Mouse (Mus musculus) midbrain, embryonic 11.5 days (tissue): Measurements from ENCODE around the gene Itpripl1. TPM values are rescaled to one million over a fixed set of nuclear protein-coding genes. Genes with fewer than 3 reads are reported as not detected.
A peak's percentile ranks its signal among the peaks of the same experiment; 100 is the strongest.
"Not testable (repeated sequence)": the region's sequence is repeated elsewhere in the genome, so short reads cannot be mapped to it uniquely, and the experiment has no call there.

Source experiments
- ATAC-seq: fragments of 200-750 bp; cut with Nextera tagmentation; 2 replicates; pipeline ENCODE4 v1.8.0; 2017; ENCODE audit warnings: moderate TSS enrichment, moderate library complexity; ENCODE audit not compliant: low FRiP score
- DNase-seq: peaks from one replicate; pipeline ENCODE4 v3.0.0; 2015; ENCODE audit warnings: low spot score; ENCODE audit errors: missing footprints
- H3K27ac ChIP-seq: fragments of 300-500 bp; sonication (generic); 2 replicates; pipeline ENCODE4 v1.5.1; 2014; ENCODE audit warnings: low read depth, low read length
- H3K27me3 ChIP-seq: fragments of 300-500 bp; sonication (generic); 2 replicates; pipeline ENCODE4 v1.6.1; 2014; ENCODE audit warnings: mild to moderate bottlenecking, low read length, moderate library complexity, mixed read lengths; ENCODE audit not compliant: control insufficient read depth, insufficient read depth
- H3K36me3 ChIP-seq: fragments of 300-500 bp; sonication (generic); 2 replicates; pipeline ENCODE4 v1.6.1; 2014; ENCODE audit warnings: mild to moderate bottlenecking, low read length, moderate library complexity, mixed read lengths; ENCODE audit not compliant: control insufficient read depth, insufficient read depth
- H3K4me1 ChIP-seq: fragments of 300-500 bp; sonication (generic); 2 replicates; pipeline ENCODE4 v1.6.1; 2014; ENCODE audit warnings: low read length; ENCODE audit not compliant: control insufficient read depth, insufficient read depth
- H3K4me2 ChIP-seq: fragments of 300-500 bp; sonication (generic); 2 replicates; pipeline ENCODE4 v1.6.1; 2014; ENCODE audit warnings: mild to moderate bottlenecking, moderate library complexity
- H3K4me3 ChIP-seq: fragments of 300-500 bp; sonication (generic); 2 replicates; pipeline ENCODE4 v1.5.1; 2014; ENCODE audit warnings: low read depth, low read length
- H3K9ac ChIP-seq: fragments of 300-500 bp; sonication (generic); 2 replicates; pipeline ENCODE4 v1.6.1; 2014; ENCODE audit warnings: low read length
- H3K9me3 ChIP-seq: fragments of 300-500 bp; sonication (generic); 2 replicates; pipeline ENCODE4 v1.6.1; 2016; ENCODE audit warnings: low read length; ENCODE audit not compliant: control insufficient read depth
- WGBS: fragments of 180-500 bp; shearing (Covaris S2); extraction: QIAGEN DNeasy Blood & Tissue Kit; methylation state at CpG from one replicate; pipeline ENCODE4 v1.1.7; 2014; 5-methylcytosine and 5-hydroxymethylcytosine counted together
- polyA plus RNA-seq: library from polyadenylated mRNA; unstranded; fragments of >200 nt; fragmentation: Nextera tagmentation; extraction: Ambion mirVana; gene quantifications from 2 replicates; pipeline ENCODE4 v1.2.1, GENCODE M21; 2014

The Itpripl1 gene
- polyA plus RNA-seq, 1 experiment from 2014 or later, result 12.3 TPM

DNA sequence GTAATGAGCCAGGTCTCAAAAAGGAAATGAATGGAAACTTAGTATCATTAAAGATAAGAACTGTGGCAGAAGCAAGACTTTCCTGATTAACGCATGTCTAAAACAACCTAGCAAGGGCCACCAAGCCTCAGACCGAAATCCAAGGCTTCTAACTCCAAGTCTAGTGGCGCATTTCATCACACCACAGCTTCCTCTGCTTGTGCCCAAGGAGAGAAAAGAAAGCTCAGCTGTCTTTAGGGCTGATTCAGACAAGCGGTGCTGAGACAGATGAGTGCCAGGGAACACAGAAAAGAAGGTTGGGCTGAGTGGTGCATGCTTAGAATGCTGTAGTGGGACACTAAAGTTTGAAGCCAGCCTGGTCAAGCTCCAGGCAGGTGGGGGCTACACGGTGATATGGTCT lies 14.3 kb downstream of the Itpripl1 start:
- WGBS, result 90% methylated on average over 5 of the region's 5 CpGs
- no peak for ATAC-seq

GRCm38 (mm10) chr2:127121591-127122235 lies 21.5 kb downstream of the Itpripl1 start:
- Histone ChIP-seq H3K9ac (no peak overlapping the region), H3K4me1 (no peaks in the 10 kb centered on the region), H3K27me3 (no peaks in the 10 kb centered on the region), H3K27ac (no peak overlapping the region), H3K9me3 (no peaks in the 10 kb centered on the region), H3K36me3 (peaks cover 28% of the 10 kb centered on the region), H3K4me3 (no peak overlapping the region), H3K4me2 (no peak overlapping the region)
- ATAC-seq (no peak), DNase-seq (no peak)
- WGBS, result 96% methylated on average over 8 of the region's 8 CpGs

More for the DNA sequence above, 14.3 kb downstream of the Itpripl1 start:
- no peak overlapping the region for H3K4me2 ChIP-seq
- H3K4me3 ChIP-seq, result no peak overlapping the region
- H3K36me3 ChIP-seq, result peaks cover 12% of the 10 kb centered on the region
- no peak overlapping the region for H3K27ac ChIP-seq
- DNase-seq, result peak; percentile 56
- peaks cover 15% of the 10 kb centered on the region for H3K4me1 ChIP-seq
- no peaks in the 10 kb centered on the region for H3K9me3 ChIP-seq
- no peaks in the 10 kb centered on the region for H3K27me3 ChIP-seq
- H3K9ac ChIP-seq, result no peak overlapping the region

DNA sequence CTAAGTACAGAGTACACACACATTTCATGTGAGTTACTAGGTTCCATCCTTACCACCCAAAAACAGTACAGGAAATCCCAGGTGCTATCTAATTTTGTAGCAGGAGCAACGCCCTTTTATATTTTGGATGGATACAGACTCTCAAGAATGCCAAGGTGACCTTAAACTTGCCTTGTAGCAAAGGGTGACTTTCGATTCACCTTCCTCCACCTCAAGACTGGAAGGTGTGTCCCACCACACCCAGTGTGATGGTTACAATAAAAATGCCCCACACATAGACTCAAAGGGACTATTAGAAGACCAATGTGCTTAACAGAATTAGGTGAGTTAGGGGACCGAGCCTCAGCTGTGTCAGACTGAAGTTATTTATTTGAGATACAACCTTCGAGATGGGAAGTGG lies 34.3 kb downstream of the Itpripl1 start:
- Histone ChIP-seq H3K27me3 (no peaks in the 10 kb centered on the region), H3K4me1 (no peaks in the 10 kb centered on the region), H3K9me3 (no peaks in the 10 kb centered on the region), H3K27ac (no peak overlapping the region), H3K36me3 (peaks cover 45% of the 10 kb centered on the region), H3K4me2 (no peak overlapping the region), H3K4me3 (no peak overlapping the region), H3K9ac (no peak overlapping the region)
- no peak for ATAC-seq
- 93% methylated on average over 4 of the region's 4 CpGs for WGBS
- no peak for DNase-seq

- Histone ChIP-seq H3K27me3 (no peaks in the 10 kb centered on the region), H3K4me1 (no peaks in the 10 kb centered on the region), H3K4me2 (no peak overlapping the region), H3K27ac (no peak overlapping the region), H3K4me3 (no peak overlapping the region), H3K9ac (no peak overlapping the region), H3K36me3 (no peaks in the 10 kb centered on the region), H3K9me3 (no peaks in the 10 kb centered on the region)
- WGBS, result 80% methylated on average over 8 of the region's 8 CpGs
- no peak for DNase-seq
- no peak for ATAC-seq
Measured at GRCm38 (mm10) chr2:127092000-127092399, 51.2 kb downstream of the Itpripl1 start.

DNA sequence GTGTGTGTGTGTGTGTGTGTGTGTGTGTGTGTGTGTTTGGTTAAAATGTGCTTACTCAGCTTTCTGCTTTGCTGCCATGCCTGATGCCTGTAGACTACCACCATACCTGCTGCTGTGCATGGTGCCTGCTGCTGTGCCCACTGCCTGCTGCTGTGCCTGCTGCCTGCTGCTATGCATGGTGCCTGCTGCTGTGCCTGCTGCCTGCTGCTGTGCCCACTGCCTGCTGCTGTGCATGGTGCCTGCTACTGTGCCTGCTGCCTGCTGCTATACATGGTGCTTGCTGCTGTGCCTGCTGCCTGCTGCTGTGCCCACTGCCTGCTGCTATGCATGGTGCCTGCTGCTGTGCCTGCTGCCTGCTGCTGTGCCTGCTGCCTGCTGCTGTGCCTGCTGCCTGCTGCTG lies 53.1 kb downstream of the Itpripl1 start:
- not testable (repeated sequence) for H3K4me3 ChIP-seq, H3K4me1 ChIP-seq, H3K27ac ChIP-seq, H3K9me3 ChIP-seq, H3K9ac ChIP-seq, H3K36me3 ChIP-seq, ATAC-seq, H3K27me3 ChIP-seq, H3K4me2 ChIP-seq, DNase-seq

Other genes starting within 250 kb of the Itpripl1 start
- 30.6 and 37.7 TPM in 2 replicates for gene Sppl2a, start 210.2 kb downstream of the Itpripl1 start, polyA plus RNA-seq
- gene Ap4e1, start 134.7 kb downstream of the Itpripl1 start, polyA plus RNA-seq, result 11.7 and 12.4 TPM in 2 replicates
- 20.7 and 23.2 TPM in 2 replicates for gene Blvra, start 72.8 kb downstream of the Itpripl1 start, polyA plus RNA-seq
- gene Ncaph, start 9.5 kb downstream of the Itpripl1 start, polyA plus RNA-seq, result 112 and 114 TPM in 2 replicates
- gene 1810024B03Rik, start 64.8 kb upstream of the Itpripl1 start, polyA plus RNA-seq, result 3.2 and 3.5 TPM in 2 replicates
- 99.9 and 100 TPM in 2 replicates for gene Snrnp200, start 64.9 kb upstream of the Itpripl1 start, polyA plus RNA-seq
- gene Ciao1, start 104.4 kb upstream of the Itpripl1 start, polyA plus RNA-seq, result 56.6 and 60.3 TPM in 2 replicates
- 24.6 and 26.4 TPM in 2 replicates for gene Tmem127, start 104.5 kb upstream of the Itpripl1 start, polyA plus RNA-seq
- 85.0 and 86.4 TPM in 2 replicates for gene Stard7, start 126.8 kb upstream of the Itpripl1 start, polyA plus RNA-seq
- gene Dusp2, start 192.7 kb upstream of the Itpripl1 start, polyA plus RNA-seq, result 3.4 and 4.4 TPM in 2 replicates
- gene Astl, start 195.2 kb upstream of the Itpripl1 start, polyA plus RNA-seq, result not detected in 2 replicates
- 2.8 and 2.9 TPM in 2 replicates for gene Adra2b, start 219.8 kb upstream of the Itpripl1 start, polyA plus RNA-seq